Mouse (Mus musculus): Measurements from ENCODE around the gene Srcin1. TPM values are rescaled to one million over a fixed set of nuclear protein-coding genes. Genes with fewer than 3 reads are reported as not detected.
A peak's percentile ranks its signal among the peaks of the same experiment; 100 is the strongest.

Srcin1 gene
- polyA plus RNA-seq, 1 experiment from 2014 or later = 2.2 TPM

- H3K4me2 ChIP-seq = no peak overlapping the region
- H3K27me3 ChIP-seq (ENCODE audit: control insufficient read depth, insufficient read depth, low read length) = peaks cover 51% of the 10 kb centered on the region
- peaks cover 34% of the 10 kb centered on the region for H3K4me1 ChIP-seq (ENCODE audit: control insufficient read depth, insufficient read depth, low read length)
- 42% methylated on average over 8 of the region's 8 CpGs for WGBS
- ATAC-seq (ENCODE audit: low FRiP score) (no peak), DNase-seq (ENCODE audit: low spot score, missing footprints) (no peak)
- H3K27ac ChIP-seq (ENCODE audit: low read depth, low read length) = no peak overlapping the region
- no peaks in the 10 kb centered on the region for H3K36me3 ChIP-seq (ENCODE audit: control insufficient read depth, insufficient read depth, low read length)
- no peaks in the 10 kb centered on the region for H3K9me3 ChIP-seq (ENCODE audit: control insufficient read depth, low read length)
- H3K9ac ChIP-seq (ENCODE audit: low read length) = no peak overlapping the region
- no peak overlapping the region for H3K4me3 ChIP-seq (ENCODE audit: low read depth, low read length)
Observed at GRCm38 (mm10) chr11:97548757-97549156, 27.2 kb downstream of the Srcin1 start.

- no peak overlapping the region for H3K4me2 ChIP-seq
- H3K4me1 ChIP-seq (ENCODE audit: control insufficient read depth, insufficient read depth, low read length) = peaks cover 33% of the 10 kb centered on the region
- no peaks in the 10 kb centered on the region for H3K36me3 ChIP-seq (ENCODE audit: control insufficient read depth, insufficient read depth, low read length)
- H3K9ac ChIP-seq (ENCODE audit: low read length) = no peak overlapping the region
- H3K27me3 ChIP-seq (ENCODE audit: control insufficient read depth, insufficient read depth, low read length) = peaks cover 51% of the 10 kb centered on the region
- WGBS = 63% methylated on average over 12 of the region's 12 CpGs
- no peaks in the 10 kb centered on the region for H3K9me3 ChIP-seq (ENCODE audit: control insufficient read depth, low read length)
- ATAC-seq (ENCODE audit: low FRiP score) = no peak
- H3K27ac ChIP-seq (ENCODE audit: low read depth, low read length) = no peak overlapping the region
- no peak overlapping the region for H3K4me3 ChIP-seq (ENCODE audit: low read depth, low read length)
- DNase-seq (ENCODE audit: low spot score, missing footprints) = peak; percentile 83
Observed at GRCm38 (mm10) chr11:97547957-97548706, 27.9 kb downstream of the Srcin1 start.

GRCm38 (mm10) chr11:97546804-97547411 is 29.1 kb downstream of the Srcin1 start:
- DNase-seq (ENCODE audit: low spot score, missing footprints) (peak; percentile 96), ATAC-seq (ENCODE audit: low FRiP score) (peak; percentile 81)
- under 1% methylated on average over 37 of the region's 73 CpGs for WGBS
- Histone ChIP-seq H3K9ac (ENCODE audit: low read length) (peak overlapping the region; percentile 69), H3K4me3 (ENCODE audit: low read depth, low read length) (peak overlapping the region; percentile 57), H3K36me3 (ENCODE audit: control insufficient read depth, insufficient read depth, low read length) (no peaks in the 10 kb centered on the region), H3K4me2 (peak overlapping the region; percentile 100), H3K4me1 (ENCODE audit: control insufficient read depth, insufficient read depth, low read length) (peaks cover 21% of the 10 kb centered on the region), H3K27me3 (ENCODE audit: control insufficient read depth, insufficient read depth, low read length) (peaks cover 50% of the 10 kb centered on the region), H3K9me3 (ENCODE audit: control insufficient read depth, low read length) (no peaks in the 10 kb centered on the region), H3K27ac (ENCODE audit: low read depth, low read length) (no peak overlapping the region)

GRCm38 (mm10) chr11:97545808-97546560 is 30.0 kb downstream of the Srcin1 start:
- no peak overlapping the region for H3K27ac ChIP-seq (ENCODE audit: low read depth, low read length)

GRCm38 (mm10) chr11:97543883-97544282 is 32.1 kb downstream of the Srcin1 start:
- WGBS = 87% methylated on average over 9 of the region's 9 CpGs

More at GRCm38 (mm10) chr11:97545808-97546560, 30.0 kb downstream of the Srcin1 start:
- peaks cover 17% of the 10 kb centered on the region for H3K4me1 ChIP-seq (ENCODE audit: control insufficient read depth, insufficient read depth, low read length)
- no peak for DNase-seq (ENCODE audit: low spot score, missing footprints)
- H3K36me3 ChIP-seq (ENCODE audit: control insufficient read depth, insufficient read depth, low read length) = no peaks in the 10 kb centered on the region
- no peaks in the 10 kb centered on the region for H3K9me3 ChIP-seq (ENCODE audit: control insufficient read depth, low read length)
- peak; percentile 15 for ATAC-seq (ENCODE audit: low FRiP score)
- H3K9ac ChIP-seq (ENCODE audit: low read length) = peak overlapping the region; percentile 69
- WGBS = 2% methylated on average over 26 of the region's 26 CpGs
- H3K27me3 ChIP-seq (ENCODE audit: control insufficient read depth, insufficient read depth, low read length) = peaks cover 41% of the 10 kb centered on the region
- H3K4me3 ChIP-seq (ENCODE audit: low read depth, low read length) = peak overlapping the region; percentile 57
- peak overlapping the region; percentile 100 for H3K4me2 ChIP-seq

GRCm38 (mm10) chr11:97543181-97543733 is 32.7 kb downstream of the Srcin1 start:
- no peaks in the 10 kb centered on the region for H3K9me3 ChIP-seq (ENCODE audit: control insufficient read depth, low read length)
- ATAC-seq (ENCODE audit: low FRiP score) (no peak), DNase-seq (ENCODE audit: low spot score, missing footprints) (no peak)
- no peaks in the 10 kb centered on the region for H3K36me3 ChIP-seq (ENCODE audit: control insufficient read depth, insufficient read depth, low read length)
- H3K4me1 ChIP-seq (ENCODE audit: control insufficient read depth, insufficient read depth, low read length) = peaks cover 17% of the 10 kb centered on the region
- H3K27ac ChIP-seq (ENCODE audit: low read depth, low read length) = no peak overlapping the region
- no peak overlapping the region for H3K4me3 ChIP-seq (ENCODE audit: low read depth, low read length)
- H3K4me2 ChIP-seq = no peak overlapping the region
- peaks cover 18% of the 10 kb centered on the region for H3K27me3 ChIP-seq (ENCODE audit: control insufficient read depth, insufficient read depth, low read length)
- no peak overlapping the region for H3K9ac ChIP-seq (ENCODE audit: low read length)
- 57% methylated on average over 12 of the region's 12 CpGs for WGBS

More at GRCm38 (mm10) chr11:97543883-97544282, 32.1 kb downstream of the Srcin1 start:
- DNase-seq (ENCODE audit: low spot score, missing footprints) (no peak), ATAC-seq (ENCODE audit: low FRiP score) (no peak)
- H3K36me3 ChIP-seq (ENCODE audit: control insufficient read depth, insufficient read depth, low read length) = no peaks in the 10 kb centered on the region
- H3K9ac ChIP-seq (ENCODE audit: low read length) = no peak overlapping the region
- H3K4me1 ChIP-seq (ENCODE audit: control insufficient read depth, insufficient read depth, low read length) = peaks cover 17% of the 10 kb centered on the region
- no peak overlapping the region for H3K4me2 ChIP-seq
- no peak overlapping the region for H3K4me3 ChIP-seq (ENCODE audit: low read depth, low read length)
- H3K27ac ChIP-seq (ENCODE audit: low read depth, low read length) = no peak overlapping the region
- H3K27me3 ChIP-seq (ENCODE audit: control insufficient read depth, insufficient read depth, low read length) = peaks cover 20% of the 10 kb centered on the region
- H3K9me3 ChIP-seq (ENCODE audit: control insufficient read depth, low read length) = no peaks in the 10 kb centered on the region

- no peak overlapping the region for H3K4me3 ChIP-seq (ENCODE audit: low read depth, low read length)
- no peak for DNase-seq (ENCODE audit: low spot score, missing footprints)
- no peak overlapping the region for H3K27ac ChIP-seq (ENCODE audit: low read depth, low read length)
- ATAC-seq (ENCODE audit: low FRiP score) = no peak
- peaks cover 19% of the 10 kb centered on the region for H3K27me3 ChIP-seq (ENCODE audit: control insufficient read depth, insufficient read depth, low read length)
- H3K9ac ChIP-seq (ENCODE audit: low read length) = no peak overlapping the region
- no peaks in the 10 kb centered on the region for H3K9me3 ChIP-seq (ENCODE audit: control insufficient read depth, low read length)
- WGBS = 80% methylated on average over 22 of the region's 22 CpGs
- H3K4me2 ChIP-seq = no peak overlapping the region
- H3K36me3 ChIP-seq (ENCODE audit: control insufficient read depth, insufficient read depth, low read length) = no peaks in the 10 kb centered on the region
- H3K4me1 ChIP-seq (ENCODE audit: control insufficient read depth, insufficient read depth, low read length) = peaks cover 16% of the 10 kb centered on the region
Observed at GRCm38 (mm10) chr11:97542171-97543150, 33.5 kb downstream of the Srcin1 start.

- DNase-seq (ENCODE audit: low spot score, missing footprints) (peak; percentile 82), ATAC-seq (ENCODE audit: low FRiP score) (no peak)
- Histone ChIP-seq H3K4me2 (no peak overlapping the region), H3K9me3 (ENCODE audit: control insufficient read depth, low read length) (no peaks in the 10 kb centered on the region), H3K9ac (ENCODE audit: low read length) (no peak overlapping the region), H3K27ac (ENCODE audit: low read depth, low read length) (no peak overlapping the region), H3K4me3 (ENCODE audit: low read depth, low read length) (no peak overlapping the region), H3K27me3 (ENCODE audit: control insufficient read depth, insufficient read depth, low read length) (peaks cover 35% of the 10 kb centered on the region), H3K4me1 (ENCODE audit: control insufficient read depth, insufficient read depth, low read length) (peaks cover 13% of the 10 kb centered on the region), H3K36me3 (ENCODE audit: control insufficient read depth, insufficient read depth, low read length) (no peaks in the 10 kb centered on the region)
- 67% methylated on average over 3 of the region's 3 CpGs for WGBS
Observed at GRCm38 (mm10) chr11:97540604-97541003, 35.4 kb downstream of the Srcin1 start.
